Mouse (Mus musculus): ENCODE results near the gene Cmip.

Cmip gene

GRCm38 (mm10) chr8:117431554-117431953 lies 174.7 kb downstream of the Cmip start:
- no peak for DNase-seq

GRCm38 (mm10) chr8:117432111-117432510 lies 175.2 kb downstream of the Cmip start:
- DNase-seq = no peak

- DNase-seq = no peak
Observed at GRCm38 (mm10) chr8:117433968-117434367, 177.1 kb downstream of the Cmip start.

DNA sequence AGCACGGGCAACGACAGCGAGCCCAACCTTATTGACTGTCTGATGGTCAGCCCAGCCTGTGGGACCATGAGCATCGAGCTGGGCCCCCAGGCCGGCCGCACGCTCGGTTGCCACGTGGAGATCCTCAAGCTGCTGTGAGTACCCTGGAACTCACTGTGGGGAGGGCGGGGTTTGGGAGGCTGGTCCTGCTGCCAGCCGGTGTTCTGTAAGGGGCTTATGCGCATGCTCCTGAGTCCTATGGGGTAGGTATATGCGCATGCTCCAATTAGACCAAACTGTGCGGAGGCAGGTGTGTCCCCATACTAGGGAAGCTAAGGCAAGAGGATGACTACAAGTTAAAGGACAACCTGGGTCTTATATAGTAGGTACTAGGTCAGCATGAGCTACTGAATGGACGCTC lies 179.9 kb downstream of the Cmip start:
- DNase-seq = no peak

DNA sequence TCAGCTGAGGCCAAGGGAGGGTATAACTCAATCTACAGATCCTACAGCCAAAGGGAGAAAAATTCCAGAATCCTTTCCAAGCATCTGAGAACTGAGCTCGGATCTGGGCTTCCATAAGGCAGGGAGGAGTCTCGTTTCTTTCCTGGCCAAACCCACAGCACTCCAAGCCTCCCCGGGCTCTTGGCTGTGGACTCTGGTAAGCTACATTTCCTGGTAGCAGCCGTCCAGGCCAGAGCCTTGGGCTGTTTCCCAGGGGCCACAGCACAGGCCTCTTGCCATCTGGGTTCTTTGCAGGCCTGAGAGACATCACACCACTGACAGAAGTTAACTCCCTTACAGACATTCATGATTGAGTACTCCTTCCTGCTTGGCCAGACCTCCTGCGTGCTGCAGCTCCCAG lies 180.8 kb downstream of the Cmip start:
- no peak for DNase-seq

GRCm38 (mm10) chr8:117440317-117440716 lies 183.5 kb downstream of the Cmip start:
- DNase-seq = no peak

GRCm38 (mm10) chr8:117440759-117441158 lies 183.9 kb downstream of the Cmip start:
- DNase-seq = no peak

DNA sequence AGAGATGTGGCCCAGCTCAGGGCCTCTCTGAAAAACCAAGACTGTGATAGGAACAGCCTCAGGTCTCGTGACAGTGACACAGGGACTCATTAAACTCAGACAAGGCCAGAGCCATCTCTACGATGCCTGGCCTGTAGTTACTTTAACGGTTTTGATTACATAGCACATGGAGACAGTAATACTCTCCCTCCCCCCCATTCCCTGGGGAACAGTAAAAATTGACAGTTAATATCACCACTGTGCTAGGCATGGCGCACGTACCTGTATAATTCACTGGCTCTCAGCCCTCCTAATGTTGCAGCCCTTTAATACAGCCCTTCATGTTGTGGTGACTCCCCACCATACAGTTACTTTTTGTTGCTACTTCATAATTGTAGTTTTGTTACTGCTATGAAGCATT lies 188.6 kb downstream of the Cmip start:
- DNase-seq = no peak

DNA sequence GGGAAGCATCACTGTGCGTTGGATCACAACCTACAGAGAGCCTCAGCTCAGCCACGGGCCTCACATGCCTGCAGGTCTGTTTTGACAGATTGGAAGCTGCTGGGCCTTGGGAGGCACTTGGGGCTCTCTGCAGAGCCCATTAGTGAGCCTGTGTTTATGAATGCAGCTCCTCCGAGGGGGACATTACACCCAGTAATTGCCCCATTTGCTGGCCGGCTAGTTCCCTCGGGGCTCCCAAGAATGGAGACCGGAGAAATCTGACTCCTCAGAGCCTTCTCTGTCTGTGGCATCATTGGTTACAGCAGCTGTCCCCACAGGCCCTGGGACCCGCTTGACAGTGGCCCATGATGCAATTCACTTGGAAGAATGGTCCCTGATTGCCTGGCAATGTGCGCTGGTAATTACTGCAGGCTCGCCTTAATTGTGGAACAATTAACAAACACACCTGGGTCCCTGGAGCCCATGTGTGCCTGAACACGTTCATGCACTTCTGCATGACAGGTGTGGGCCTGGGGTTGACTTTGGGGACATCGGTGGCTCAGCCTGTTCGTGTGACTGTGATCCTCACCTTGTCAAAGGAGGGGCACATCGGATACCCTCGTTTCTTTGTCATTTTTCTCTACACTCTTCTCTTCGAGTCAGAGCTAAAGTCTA lies 189.6 kb downstream of the Cmip start:
- DNase-seq = no peak

- DNase-seq = no peak
Observed at GRCm38 (mm10) chr8:117451072-117451471, 194.2 kb downstream of the Cmip start.

DNA sequence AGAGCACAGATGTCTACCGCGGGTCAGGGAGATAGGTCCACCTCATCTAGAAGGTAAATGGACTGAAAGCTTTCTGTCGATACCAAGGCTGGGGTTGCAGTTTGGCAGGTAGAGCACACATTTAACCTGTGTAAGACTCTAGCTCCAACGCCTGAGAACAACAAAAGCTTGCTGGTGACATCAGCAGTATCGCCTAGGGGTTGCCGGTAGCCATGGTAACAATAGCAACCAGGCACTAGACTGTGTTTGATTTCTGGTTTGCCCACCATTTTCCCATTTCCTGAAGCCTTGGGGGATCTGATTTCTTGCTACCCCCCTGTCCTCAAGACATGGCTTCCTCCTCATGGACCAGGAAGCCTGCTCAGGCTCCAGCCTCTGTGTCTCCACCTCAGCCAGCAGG lies 197.1 kb downstream of the Cmip start:
- no peak for DNase-seq

GRCm38 (mm10) chr8:117454516-117455116 lies 197.8 kb downstream of the Cmip start:
- DNase-seq = no peak

DNA sequence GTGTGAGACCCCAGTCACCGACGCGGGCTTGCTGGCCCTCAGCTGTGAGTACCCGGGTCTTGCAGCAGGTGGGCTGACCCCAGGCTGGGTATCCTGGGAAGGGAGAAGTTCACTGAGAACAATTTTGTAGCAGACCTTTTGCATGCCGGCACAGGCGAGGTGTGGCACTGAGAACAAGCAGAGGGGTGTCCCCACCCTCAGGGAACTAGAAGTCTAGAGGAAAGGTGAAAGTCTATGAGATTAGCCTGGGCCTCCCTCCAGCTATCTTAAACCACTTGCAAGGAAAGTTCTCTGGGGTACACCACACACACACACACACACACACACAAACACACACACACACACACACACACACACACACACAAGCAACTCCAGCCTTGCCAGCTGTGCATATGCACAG lies 198.8 kb downstream of the Cmip start:
- DNase-seq = no peak

DNA sequence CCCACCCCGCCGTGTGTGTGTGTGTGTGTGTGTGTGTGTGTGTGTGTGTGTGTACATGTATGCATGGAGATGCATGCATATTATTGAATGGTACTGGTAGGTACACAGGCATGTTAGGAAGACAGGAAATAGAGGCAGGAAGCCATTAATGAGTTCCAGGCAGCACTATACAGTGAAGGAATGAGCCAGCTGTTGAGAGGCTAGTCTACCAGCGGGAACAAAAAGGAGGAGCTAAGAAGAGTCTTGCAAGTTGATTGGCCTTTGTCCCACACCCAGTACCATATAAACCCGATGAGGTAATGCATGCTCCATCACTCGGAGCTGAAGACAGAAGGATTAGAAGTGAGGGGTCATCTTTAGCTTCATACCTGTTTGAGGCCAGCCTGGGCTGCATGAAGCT lies 201.6 kb downstream of the Cmip start:
- no peak for DNase-seq

GRCm38 (mm10) chr8:117462701-117463284 lies 205.9 kb downstream of the Cmip start:
- DNase-seq = no peak

DNA sequence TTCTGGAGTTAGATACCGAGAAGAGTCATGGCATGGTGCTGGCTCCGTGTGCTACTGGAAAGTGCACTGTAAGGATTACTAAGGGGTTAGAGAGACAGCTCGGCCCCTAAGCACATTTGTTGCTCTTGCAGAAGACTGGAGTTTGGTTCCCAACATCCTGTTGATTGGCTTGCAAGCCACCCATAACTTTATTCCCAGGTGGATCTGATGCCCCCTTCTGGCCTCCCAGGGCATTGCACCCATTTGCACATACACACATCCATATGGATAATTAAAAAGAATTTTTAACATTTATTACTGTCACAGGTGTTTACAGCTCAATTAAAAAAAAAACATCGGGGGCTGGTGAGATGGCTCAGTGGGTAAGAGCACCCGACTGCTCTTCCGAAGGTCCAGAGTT lies 207.7 kb downstream of the Cmip start:
- no peak for DNase-seq

DNA sequence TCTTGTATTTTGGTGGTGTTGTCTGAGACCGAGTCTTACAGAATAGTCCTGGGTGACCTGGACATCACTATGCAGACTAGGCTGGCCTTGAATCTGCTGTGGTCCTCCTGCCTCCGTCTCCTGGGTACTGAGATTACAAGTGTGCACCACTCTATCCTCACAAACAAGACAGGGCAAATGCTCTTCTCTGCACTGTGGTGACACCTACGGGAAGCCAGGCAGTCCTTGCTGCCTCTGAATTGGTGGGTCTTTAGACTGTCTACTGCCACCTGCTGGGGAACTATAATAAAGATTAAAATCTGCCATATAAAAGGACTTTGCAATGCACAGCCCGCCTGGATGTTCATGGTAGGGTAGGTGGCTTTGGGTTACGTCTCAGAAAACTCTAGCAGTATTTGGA lies 208.4 kb downstream of the Cmip start:
- DNase-seq = peak; percentile 22

DNA sequence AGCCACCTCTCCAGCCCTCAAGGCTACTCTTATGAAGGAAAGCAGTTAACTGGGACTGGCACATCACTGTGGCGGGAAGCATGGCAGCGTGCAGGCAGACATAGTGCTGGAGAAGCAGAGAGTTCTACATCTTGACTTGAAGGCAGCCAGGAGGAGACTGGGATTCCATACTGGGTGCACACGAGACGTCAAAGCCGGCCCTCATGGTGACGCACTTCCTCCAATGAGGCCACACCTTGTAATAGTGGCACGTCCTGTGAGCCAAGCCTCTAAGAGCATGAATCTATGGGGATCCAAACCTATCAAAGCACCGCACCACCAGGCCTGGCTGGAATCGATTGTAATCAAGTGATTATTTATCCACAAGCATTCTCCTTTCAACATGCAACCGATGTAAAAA lies 210.6 kb downstream of the Cmip start:
- no peak for DNase-seq

DNA sequence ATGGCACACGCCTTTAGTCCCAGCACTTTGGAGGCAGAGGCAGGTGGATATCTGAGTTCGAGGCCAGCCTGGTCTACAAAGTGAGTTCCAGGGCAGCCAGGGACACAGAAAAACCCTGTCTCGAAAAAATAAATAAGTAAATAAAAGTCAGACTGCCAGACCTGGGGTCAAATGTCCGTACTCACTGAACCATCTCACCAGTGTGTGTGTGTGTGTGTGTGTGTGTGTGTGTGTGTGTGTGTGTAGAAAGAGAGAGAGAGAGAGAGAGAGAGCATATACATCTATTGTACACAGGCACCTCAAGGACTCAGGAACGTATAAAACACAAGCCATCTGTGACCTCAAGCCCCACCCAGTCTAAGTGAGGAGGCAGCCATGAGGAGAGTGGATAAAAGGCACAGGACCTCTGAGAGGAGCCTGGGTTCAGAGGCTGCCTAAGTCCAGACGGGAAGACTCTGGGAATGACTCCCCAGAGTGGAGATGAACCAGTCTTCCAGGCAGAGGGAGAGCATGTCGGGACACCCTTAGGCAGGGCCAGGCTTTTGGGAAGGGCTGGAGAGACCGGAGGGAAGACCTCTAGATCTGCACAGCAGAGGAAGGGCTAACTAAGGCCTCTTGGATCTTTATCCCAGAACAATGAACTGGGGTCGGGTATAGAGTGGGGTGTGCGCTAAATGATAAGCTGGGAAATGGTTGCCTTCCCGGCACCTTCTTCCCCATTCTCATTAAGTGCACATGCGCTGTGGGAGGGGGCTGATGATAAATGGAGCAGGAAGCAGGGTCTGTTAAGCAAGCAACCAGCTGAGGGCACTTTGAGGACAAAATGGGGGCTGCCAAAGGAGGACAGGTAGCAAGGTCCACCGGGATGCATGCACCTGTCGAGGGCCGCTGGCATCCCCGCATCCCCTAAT lies 212.8 kb downstream of the Cmip start:
- no peak for DNase-seq

DNA sequence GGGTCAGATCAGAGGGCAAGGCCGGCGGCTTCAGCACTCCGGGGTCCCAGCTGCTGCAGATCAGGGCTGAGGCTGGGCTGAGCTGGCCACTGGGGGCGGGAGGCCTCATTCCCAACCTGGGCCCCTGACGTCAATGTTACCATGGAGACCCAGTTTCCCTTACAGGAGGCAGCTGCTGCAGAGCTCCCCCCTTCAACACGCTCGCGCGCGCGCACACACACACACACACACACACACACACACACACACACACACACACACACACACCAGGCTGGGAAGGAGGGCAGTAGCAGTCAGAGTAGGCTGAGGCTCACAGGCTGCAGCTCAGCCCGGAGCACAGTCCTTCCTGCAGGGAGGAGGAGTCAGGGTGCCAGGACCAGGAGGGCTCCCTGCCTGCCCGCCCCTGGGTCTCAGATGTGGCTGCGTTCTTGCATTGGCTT lies 213.5 kb downstream of the Cmip start:
- peak; percentile 17 for DNase-seq

DNA sequence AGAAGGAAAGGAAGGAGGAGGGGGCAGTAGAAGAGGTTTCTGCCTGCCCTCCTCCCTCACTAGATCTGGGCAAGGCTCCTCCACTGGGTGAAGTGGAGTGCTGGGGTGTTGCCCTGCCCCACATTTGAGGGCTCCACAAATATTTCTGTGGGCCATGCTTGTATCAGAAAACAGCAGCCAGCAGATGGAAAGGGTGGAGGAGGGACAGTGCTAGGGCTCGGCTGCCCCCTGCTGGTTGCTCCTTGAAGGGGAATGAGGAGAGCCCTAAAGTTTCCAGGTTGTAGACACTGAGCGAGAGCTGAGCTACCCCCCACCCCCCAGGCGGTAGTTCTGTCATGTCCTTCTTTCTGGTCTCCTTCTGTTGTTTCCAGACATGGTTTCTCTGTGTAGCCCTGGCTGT lies 214.3 kb downstream of the Cmip start:
- DNase-seq = peak; percentile 16

GRCm38 (mm10) chr8:117471655-117472054 lies 214.8 kb downstream of the Cmip start:
- DNase-seq = no peak

DNA sequence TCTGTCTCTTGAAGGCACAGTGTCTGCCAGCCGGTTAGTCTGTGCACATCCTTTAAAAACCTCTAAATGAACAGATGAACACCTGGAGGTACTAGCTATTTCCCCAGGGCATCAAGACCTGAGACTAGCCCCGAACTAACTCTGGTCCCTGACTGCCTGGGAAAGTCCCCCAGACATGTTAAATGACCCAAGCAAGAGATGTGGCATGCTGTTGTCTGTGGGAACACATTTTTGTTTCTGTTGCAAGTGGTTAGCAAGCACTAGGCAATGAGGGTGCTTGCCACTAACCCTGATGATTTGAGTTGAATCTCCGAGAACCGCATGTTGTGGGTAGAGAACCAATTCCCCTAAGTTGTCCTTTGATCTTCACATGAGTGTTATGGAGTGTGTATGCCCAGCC lies 215.5 kb downstream of the Cmip start:
- no peak for DNase-seq

DNA sequence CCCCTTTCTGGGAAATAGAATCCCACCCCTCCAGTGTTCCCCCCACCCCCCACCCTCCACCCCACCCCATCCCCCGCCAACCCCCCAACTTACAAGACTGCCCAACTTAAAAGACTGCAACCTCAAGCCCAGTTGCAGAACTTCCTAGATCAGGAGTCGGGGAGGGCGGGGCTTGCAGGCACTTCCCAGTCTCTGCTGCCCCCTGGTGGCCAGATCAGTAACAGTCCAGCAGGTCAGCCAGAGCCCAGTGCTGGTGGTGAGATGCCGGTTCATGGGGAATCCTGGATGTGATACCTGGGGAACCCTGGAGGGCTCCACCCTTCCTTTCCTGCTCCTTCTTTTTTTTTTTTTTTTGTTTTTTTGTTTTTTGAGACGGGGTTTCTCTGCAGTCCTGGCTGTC lies 218.1 kb downstream of the Cmip start:
- DNase-seq = peak; percentile 83

Measured in cerebellum, adult 11 months (tissue).